Mouse (Mus musculus) left cerebral cortex, adult 2 months (tissue): ENCODE measurements at regions not wholly inside any gene's neighbourhood (a gene's known extent, or its start where the extent isn't known, plus 50 kb on each side); places are given as distances from the start of the nearest gene placed in this dataset.
A peak's percentile ranks its signal among the peaks of the same experiment; 100 is the strongest.

Source experiments
- DNase-seq, 2 experiments: peaks; one replicate each; pipeline ENCODE4 v3.0.0; 2021 to 2022; ENCODE audit warnings: low spot score in 2 of 2, mixed read lengths in 1 of 2; ENCODE audit errors: extremely low spot score in 1 of 2
- H3K27ac ChIP-seq: fragments of 200-600 bp; 2 replicates; pipeline ENCODE4 v1.8.1; 2022
- H3K4me3 ChIP-seq: fragments of 200-600 bp; 2 replicates; pipeline ENCODE4 v1.8.1; 2022
- CTCF ChIP-seq: fragments of 200-600 bp; IDR thresholded peaks from 2 replicates; pipeline ENCODE4 v1.8.1; 2022; ENCODE audit warnings: antibody characterized with exemption, mild to moderate bottlenecking, moderate library complexity
- intact Hi-C: fragments of 180-260 bp; cut with DNase I; formaldehyde crosslinking; loops from one replicate; pipeline ENCODE4 v1.15.1; 2025

DNA sequence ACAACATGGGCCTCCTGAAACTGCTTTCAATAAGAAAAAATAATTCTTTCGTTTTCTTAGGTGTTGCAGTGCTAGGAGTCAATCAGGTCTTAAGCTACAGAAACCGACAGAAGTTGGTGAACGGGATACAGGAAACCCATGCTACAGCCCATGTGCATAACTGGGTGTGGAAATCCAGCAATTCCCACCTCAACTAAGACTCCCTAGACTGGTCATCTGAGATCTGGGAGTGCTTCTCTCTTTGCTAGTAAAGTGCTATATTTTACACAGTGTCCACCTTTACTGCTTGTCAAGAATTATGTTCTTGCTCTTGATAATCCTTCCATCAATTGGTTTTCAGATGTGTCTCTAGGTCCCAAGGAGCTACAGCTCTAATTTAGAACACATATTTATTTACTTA, 166.4 kb upstream of the Zc3h12c start:
- TF ChIP-seq CTCF, result no peak

DNA sequence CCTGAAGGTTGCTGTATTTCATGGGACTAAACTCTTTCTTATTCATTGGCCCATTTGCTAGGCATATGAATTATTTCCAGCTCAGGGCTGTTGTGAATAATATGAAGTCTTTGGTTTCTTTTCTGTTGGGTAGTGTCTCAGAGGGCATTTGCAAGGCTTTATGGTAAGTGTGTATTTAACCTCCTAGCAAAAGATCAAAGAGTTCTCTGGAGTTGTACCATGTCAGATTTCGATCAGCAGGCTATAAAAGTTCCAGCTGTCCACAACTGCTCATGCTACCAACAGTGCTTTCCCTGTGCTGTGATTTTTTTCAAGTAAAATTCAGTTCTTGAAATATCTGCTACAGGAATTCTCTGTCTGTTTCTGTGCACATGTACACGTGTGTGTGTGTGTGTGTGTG, 165.5 kb upstream of the Zc3h12c start:
- Histone ChIP-seq H3K4me3 (no peak overlapping the region), H3K27ac (no peak overlapping the region)
- no peak for TF ChIP-seq CTCF
- intact Hi-C loops, result no loop called here
- DNase-seq, result no peak

More for the DNA sequence above, 166.4 kb upstream of the Zc3h12c start:
- H3K27ac ChIP-seq, result no peak overlapping the region
- intact Hi-C loops, result no loop called here
- DNase-seq, result no peak
- H3K4me3 ChIP-seq, result no peak overlapping the region

DNA sequence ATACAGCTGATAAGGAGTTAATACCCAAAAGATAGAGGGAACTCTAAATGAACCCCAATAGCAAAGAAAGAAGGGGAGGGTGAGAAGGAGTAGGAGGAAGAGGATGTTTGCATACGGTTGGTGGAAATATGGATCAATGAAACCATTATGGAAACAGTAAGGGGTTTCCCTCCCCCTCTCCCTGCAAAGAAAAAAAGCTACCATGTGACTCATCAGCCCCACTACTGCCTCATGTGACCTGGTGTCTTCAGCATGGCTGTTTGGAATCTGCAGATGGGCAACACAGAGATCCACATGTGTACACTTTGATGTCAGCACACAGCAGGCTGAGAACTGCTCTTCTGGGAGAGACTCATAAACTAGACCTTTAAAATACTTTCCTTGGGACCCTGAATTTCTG, 163.4 kb upstream of the Zc3h12c start:
- no peak for DNase-seq
- intact Hi-C loops, result no loop called here
- TF ChIP-seq CTCF, result no peak
- Histone ChIP-seq H3K27ac (no peak overlapping the region), H3K4me3 (no peak overlapping the region)

DNA sequence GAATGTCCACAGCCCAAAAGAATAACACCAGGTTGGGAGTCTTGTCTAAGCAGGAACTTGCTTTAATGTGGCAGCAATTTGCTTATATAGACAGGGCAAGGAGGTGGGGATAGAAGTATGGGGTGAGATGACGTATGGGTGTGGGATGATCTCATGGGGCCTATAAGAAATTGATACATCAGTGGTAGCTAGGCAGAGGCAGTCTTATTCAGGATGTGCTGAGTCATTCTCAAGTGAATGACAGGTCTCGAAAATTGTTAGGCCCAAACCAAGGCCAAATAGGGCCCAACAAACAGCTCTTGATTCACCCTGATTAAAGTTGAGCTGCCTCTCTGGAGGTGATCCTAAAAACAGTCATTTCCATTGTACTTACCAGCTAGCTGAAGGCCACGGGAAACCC, 162.3 kb upstream of the Zc3h12c start:
- intact Hi-C loops, result no loop called here
- H3K4me3 ChIP-seq, result no peak overlapping the region
- no peak overlapping the region for H3K27ac ChIP-seq
- no peak for TF ChIP-seq CTCF
- no peak for DNase-seq

DNA sequence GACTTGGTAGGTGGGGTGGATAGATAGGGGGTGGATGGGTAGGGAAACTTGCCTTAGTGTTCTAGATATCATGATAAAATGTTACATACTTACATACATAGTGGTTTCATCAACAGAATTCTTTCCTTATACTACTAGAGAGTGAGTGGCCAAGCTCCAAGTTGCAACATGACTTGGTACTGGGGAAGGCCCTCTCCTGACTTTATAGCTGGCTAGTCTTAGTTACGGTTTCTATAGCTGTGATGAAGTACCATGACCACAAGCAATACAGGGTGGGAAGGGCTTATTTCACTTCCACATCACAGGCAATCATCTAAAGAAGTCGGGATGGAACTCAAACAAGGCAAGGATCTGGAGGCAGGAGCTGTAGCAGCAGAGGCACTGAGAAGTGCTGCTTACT, 156.0 kb upstream of the Zc3h12c start:
- intact Hi-C loops, result loop anchor here (5.0 to 10.0 kb wide), 2 partner anchors 353 to 420 kb away; partner anchors contain the start of gene AI593442
- Histone ChIP-seq H3K27ac (no peak overlapping the region), H3K4me3 (no peak overlapping the region)
- DNase-seq, result no peak
- no peak for TF ChIP-seq CTCF

DNA sequence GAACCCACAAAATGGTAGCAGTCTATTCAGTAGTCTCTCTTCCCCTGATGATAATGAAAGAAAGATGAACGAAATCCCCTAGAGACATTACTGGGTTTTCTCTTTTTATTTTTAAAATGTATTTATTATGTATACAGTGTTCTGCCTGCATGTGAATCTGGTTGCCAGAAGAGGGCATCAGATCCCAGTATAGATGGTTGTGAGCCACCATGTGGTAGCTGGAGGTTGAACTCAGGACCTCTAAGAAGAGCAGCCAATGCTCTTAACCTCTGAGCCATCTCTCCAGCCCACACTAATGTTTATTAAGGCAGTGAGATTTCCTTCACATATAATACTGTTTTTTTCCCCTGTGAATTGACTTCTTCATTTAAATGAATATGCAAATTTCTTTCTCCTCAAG, 155.4 kb upstream of the Zc3h12c start:
- H3K4me3 ChIP-seq, result no peak overlapping the region
- H3K27ac ChIP-seq, result peak overlapping the region; percentile 61
- intact Hi-C loops, result loop anchor here (1.0 to 10.0 kb wide), 3 partner anchors 83 to 421 kb away; partner anchors contain the start of gene AI593442
- DNase-seq, result no peak
- TF ChIP-seq CTCF, result peak; percentile 48

DNA sequence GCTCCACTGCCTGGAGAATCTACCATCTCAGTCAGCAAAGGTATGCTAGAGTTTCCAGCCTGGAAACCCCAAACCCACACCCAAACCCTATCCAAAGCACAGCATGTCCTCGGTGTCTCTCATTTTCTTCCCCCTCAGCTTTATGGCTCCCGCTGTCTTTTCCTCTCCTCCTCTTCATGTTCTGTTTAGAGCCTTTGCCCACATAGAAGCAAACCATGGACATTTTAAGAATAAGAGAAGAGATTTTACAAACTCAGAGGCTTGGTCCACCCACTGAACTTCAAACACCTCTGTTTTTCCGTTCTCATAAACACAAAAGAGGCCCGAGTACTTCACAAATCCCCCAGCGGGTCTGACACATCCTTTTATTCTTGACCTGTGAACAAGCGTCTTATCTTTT, 154.9 kb upstream of the Zc3h12c start:
- Histone ChIP-seq H3K4me3 (no peak overlapping the region), H3K27ac (peak overlapping the region; percentile 61)
- peak in 1 of 2 experiments; percentile 11 for DNase-seq
- no peak for TF ChIP-seq CTCF
- intact Hi-C loops, result loop anchor here (1.0 to 10.0 kb wide), 3 partner anchors 83 to 422 kb away; partner anchors contain the start of gene AI593442

DNA sequence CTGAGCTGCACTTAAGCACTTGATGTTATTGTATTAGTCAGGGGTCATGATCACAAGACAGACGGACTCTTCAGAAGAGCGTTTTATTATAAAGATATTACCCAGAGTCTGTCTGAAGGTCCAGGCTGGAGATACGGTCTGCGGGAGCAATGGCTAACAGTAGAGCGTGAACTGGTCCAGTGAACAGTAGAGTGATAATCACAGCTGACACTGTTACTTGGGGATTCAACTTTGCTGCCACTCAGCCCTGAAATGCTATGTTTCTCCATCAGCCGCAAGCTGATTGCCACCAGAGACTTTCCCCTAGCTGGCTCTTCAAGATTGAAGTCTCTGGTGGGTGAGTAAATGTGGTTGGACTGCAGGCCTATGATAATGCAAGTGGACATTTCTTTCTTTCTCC, 133.1 kb upstream of the Zc3h12c start:
- Histone ChIP-seq H3K27ac (no peak overlapping the region), H3K4me3 (no peak overlapping the region)
- intact Hi-C loops, result no loop called here
- TF ChIP-seq CTCF, result no peak
- no peak for DNase-seq

DNA sequence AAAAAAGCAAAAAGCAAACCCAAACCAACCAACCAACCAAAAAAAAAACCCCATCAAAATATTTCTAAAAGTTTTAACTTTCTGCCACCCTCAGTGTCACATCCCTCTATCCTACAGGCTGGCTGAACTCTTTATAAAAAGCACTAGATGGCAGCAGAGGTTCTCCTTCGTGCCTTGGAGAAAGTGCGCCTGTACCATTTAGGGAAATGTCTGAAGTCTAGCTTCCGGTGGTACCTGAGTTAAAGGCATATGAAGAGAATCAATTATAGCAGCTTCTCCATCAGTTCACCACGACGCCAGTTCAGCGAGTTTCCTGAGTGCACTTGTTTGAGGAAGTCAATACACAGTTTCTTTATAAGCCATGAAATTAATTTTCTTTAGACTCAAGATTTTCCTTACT, 130.0 kb upstream of the Zc3h12c start:
- TF ChIP-seq CTCF, result peak; percentile 76
- Histone ChIP-seq H3K27ac (no peak overlapping the region), H3K4me3 (no peak overlapping the region)
- intact Hi-C loops, result loop anchor here (1.0 to 2.0 kb wide), 3 partner anchors 380 to 920 kb away; partner anchors contain the start of gene AI593442
- DNase-seq, result peak in 1 of 2 experiments; percentile 25

DNA sequence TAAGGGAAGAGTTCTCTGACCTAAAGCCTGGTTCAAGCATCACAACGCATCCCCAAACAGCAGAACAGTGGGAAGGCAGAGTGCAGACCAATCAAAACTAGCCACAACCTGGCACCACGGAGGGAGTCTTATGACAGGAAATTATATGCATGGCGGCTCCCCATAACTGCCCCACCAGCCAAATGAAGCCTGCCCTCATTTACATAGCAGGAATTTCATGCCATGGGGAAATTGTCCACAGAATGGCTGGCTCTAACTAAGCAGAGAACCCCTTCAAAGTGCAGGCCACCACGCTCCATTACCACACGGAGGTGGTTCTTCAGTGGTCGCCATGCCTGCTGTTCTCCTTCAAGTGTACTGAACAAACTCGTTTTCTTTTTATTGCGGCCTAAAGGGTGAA, 126.3 kb upstream of the Zc3h12c start:
- Histone ChIP-seq H3K4me3 (no peak overlapping the region), H3K27ac (no peak overlapping the region)
- no peak for TF ChIP-seq CTCF
- intact Hi-C loops, result no loop called here
- DNase-seq, result no peak

DNA sequence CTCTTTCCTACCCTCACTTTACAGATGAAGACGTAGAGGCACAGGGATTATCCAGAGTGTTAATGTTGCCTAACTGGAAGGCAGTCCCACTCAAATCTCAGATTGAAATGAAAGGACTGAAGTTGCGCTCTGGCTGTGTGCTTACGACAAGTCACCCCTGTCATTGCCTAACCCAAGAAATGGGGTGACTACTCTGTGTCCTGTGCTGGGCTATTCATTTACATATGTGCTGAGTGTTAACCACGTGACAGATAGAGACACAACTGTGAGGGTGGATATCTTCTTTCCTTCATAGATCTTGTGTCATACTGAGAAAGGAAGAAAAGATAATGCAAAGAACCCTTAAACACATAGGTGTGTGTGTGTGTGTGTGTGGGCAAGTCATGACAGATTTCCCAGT, 120.7 kb upstream of the Zc3h12c start:
- intact Hi-C loops, result loop anchor here (5.0 to 10.0 kb wide), 3 partner anchors 124 to 312 kb away; partner anchors contain the start of gene Zc3h12c
- DNase-seq, result no peak
- Histone ChIP-seq H3K27ac (no peak overlapping the region), H3K4me3 (no peak overlapping the region)
- no peak for TF ChIP-seq CTCF

DNA sequence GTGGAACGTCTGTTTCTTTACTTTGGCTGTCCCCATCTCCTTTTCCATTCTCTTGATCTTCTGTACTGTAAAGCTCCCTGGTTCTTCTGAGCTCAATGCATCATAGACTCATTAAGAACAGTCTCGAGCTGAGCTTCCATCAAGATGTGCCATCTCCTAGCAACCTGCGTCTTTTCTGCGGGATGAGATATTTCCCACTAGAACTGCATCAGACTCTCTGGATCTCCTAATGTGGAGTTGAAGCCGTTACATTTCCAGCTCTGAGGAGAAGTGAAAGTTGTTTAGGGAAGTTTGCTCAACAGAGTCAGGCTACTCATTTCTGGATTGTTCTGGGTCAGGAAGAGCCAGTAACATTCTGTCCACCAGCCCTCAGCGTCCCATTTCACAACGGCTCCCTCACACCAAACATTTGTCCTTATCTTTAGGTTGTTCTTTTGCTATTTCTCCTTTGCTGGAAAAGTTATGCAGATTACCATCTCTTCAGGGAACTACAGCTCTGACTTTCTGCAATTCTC, 119.4 kb upstream of the Zc3h12c start:
- intact Hi-C loops, result loop anchor here (1.0 to 10.0 kb wide), 4 partner anchors 123 to 311 kb away; partner anchors contain the start of gene Zc3h12c
- DNase-seq, result no peak
- Histone ChIP-seq H3K4me3 (no peak overlapping the region), H3K27ac (no peak overlapping the region)
- TF ChIP-seq CTCF, result no peak; the same call in 1 of the 2 replicates

DNA sequence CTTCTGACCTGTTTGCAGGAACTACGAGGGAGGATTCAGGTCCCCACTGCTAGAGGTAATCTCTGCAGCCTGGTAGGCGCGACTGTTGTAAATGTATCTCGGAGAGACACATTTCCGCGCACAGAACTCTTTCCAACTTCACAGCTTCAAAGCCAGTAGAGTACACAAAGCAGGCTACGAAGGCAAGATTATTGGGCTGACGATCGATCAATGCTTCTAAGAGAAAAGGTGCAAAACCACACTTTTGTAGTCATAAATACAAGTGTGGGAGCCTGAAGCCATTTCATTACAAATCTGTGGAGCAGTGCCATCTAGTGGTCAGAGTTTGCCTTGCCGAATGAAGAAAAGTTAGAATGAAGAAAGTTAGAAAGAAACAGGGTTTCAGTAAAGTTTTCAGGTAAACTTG, 118.9 kb upstream of the Zc3h12c start:
- intact Hi-C loops, result loop anchor here (1.0 to 10.0 kb wide), 4 partner anchors 122 to 310 kb away; partner anchors contain the start of gene Zc3h12c
- TF ChIP-seq CTCF, result peak; percentile 94
- no peak overlapping the region for H3K27ac ChIP-seq
- H3K4me3 ChIP-seq, result peak overlapping the region; percentile 35
- DNase-seq, result peak; percentile 47 to 65
